Mouse (Mus musculus): ENCODE measurements around the gene Zfp60.
A peak's percentile ranks its signal among the peaks of the same experiment; 100 is the strongest.

- TF ChIP-seq CTCF (IDR thresholded peaks at IDR 0.05; ENCODE audit: low read depth) (0 out of 2 replicates have a peak, but pooled peaks have one; percentile 8), EP300 (optimal IDR thresholded peaks at IDR 0.05) (no peak)
These were observed 42.2 kb upstream of the Zfp60 start, which contains the start of gene Zfp607b for GRCm38 (mm10) chr7:27688815-27689612.

All from stomach, postnatal 0 days (tissue).